Mouse (Mus musculus) CH12.LX (cell line): ENCODE measurements at regions not wholly inside any gene's neighbourhood (a gene's known extent, or its start where the extent isn't known, plus 50 kb on each side); places are given as distances from the start of the nearest gene placed in this dataset.

Experiments
- CHD1 ChIP-seq: IDR thresholded peaks from 2 replicates; pipeline ENCODE4 v1.6.1; 2012; ENCODE audit warnings: low read depth, low read length, improper control_type of control experiment, inconsistent platforms
- CTCF ChIP-seq, 2 experiments: IDR thresholded peaks in 1 of 2; conservative IDR thresholded peaks in 1 of 2; 2 replicates each; pipeline ENCODE4 v1.5.1; 2011 to 2012; ENCODE audit warnings: low read depth in 2 of 2, low read length in 2 of 2, improper control_type of control experiment in 1 of 2, inconsistent platforms in 1 of 2, mild to moderate bottlenecking in 1 of 2, moderate library complexity in 1 of 2
- EP300 ChIP-seq: IDR thresholded peaks from 2 replicates; pipeline ENCODE4 v1.6.1; 2011; ENCODE audit warnings: low read length, improper control_type of control experiment
- JUND ChIP-seq: conservative IDR thresholded peaks from 2 replicates; pipeline ENCODE4 v1.6.1; 2011; ENCODE audit warnings: low read depth, low read length, improper control_type of control experiment
- MAX ChIP-seq: IDR thresholded peaks from 2 replicates; pipeline ENCODE4 v1.6.1; 2011; ENCODE audit warnings: low read length, improper control_type of control experiment
- MAZ ChIP-seq: IDR thresholded peaks from 2 replicates; pipeline ENCODE4 v1.6.1; 2012; ENCODE audit warnings: low read depth, mild to moderate bottlenecking, inconsistent platforms, low read length, improper control_type of control experiment, moderate library complexity
- POLR2A ChIP-seq: IDR thresholded peaks from 2 replicates; pipeline ENCODE4 v1.6.1; 2011; ENCODE audit warnings: low read depth, mild to moderate bottlenecking, improper control_type of control experiment, low read length
- SMC3 ChIP-seq: IDR thresholded peaks from 2 replicates; pipeline ENCODE4 v1.6.1; 2011; ENCODE audit warnings: low read depth, low read length, improper control_type of control experiment
- TCF12 ChIP-seq: IDR thresholded peaks from 2 replicates; pipeline ENCODE4 v1.6.1; 2014; ENCODE audit warnings: low read depth, mild to moderate bottlenecking, inconsistent platforms, low read length, improper control_type of control experiment
- UBTF ChIP-seq: IDR thresholded peaks from 2 replicates; pipeline ENCODE4 v1.6.1; 2012; ENCODE audit warnings: low read depth, mild to moderate bottlenecking, inconsistent platforms, low read length, improper control_type of control experiment, moderate library complexity
- USF1 ChIP-seq: IDR thresholded peaks from 2 replicates; pipeline ENCODE4 v1.6.1; 2014; ENCODE audit warnings: low read depth, mild to moderate bottlenecking, inconsistent platforms, low read length, improper control_type of control experiment
- USF2 ChIP-seq: conservative IDR thresholded peaks from 2 replicates; pipeline ENCODE4 v1.6.1; 2011; ENCODE audit warnings: low read depth, low read length, improper control_type of control experiment
- ZC3H11A ChIP-seq: IDR thresholded peaks from 2 replicates; pipeline ENCODE4 v1.6.1; 2012; ENCODE audit warnings: low read depth, mild to moderate bottlenecking, inconsistent platforms, low read length, improper control_type of control experiment
- ZNF384 ChIP-seq: IDR thresholded peaks from 2 replicates; pipeline ENCODE4 v1.6.1; 2012; ENCODE audit warnings: low read depth, low read length, improper control_type of control experiment, inconsistent platforms

GRCm38 (mm10) chr14:106500344-106501135, 394.5 kb downstream of the Trim52 start:
- TF ChIP-seq ZNF384, result no peak
- TF ChIP-seq CHD1, result no peak
- TF ChIP-seq USF2, result no peak
- peak; percentile 11 to 39; a peak in 3 of 4 replicates for TF ChIP-seq CTCF (conservative IDR thresholded peaks at IDR 0.05 in 1 of 2, IDR thresholded peaks at IDR 0.05 in 1 of 2; ENCODE audit: low read depth in 2 of 2, low read length in 2 of 2)
- no peak for TF ChIP-seq MAZ
- TF ChIP-seq JUND, result no peak
- TF ChIP-seq MAX, result no peak
- TF ChIP-seq TCF12, result no peak
- TF ChIP-seq POLR2A, result no peak
- TF ChIP-seq EP300, result no peak
- no peak for TF ChIP-seq SMC3
- no peak for TF ChIP-seq USF1
- no peak for TF ChIP-seq UBTF
- no peak for TF ChIP-seq ZC3H11A
